8 mouse cellular contexts compared by ENCODE assay signal in the genomic region with DNA sequence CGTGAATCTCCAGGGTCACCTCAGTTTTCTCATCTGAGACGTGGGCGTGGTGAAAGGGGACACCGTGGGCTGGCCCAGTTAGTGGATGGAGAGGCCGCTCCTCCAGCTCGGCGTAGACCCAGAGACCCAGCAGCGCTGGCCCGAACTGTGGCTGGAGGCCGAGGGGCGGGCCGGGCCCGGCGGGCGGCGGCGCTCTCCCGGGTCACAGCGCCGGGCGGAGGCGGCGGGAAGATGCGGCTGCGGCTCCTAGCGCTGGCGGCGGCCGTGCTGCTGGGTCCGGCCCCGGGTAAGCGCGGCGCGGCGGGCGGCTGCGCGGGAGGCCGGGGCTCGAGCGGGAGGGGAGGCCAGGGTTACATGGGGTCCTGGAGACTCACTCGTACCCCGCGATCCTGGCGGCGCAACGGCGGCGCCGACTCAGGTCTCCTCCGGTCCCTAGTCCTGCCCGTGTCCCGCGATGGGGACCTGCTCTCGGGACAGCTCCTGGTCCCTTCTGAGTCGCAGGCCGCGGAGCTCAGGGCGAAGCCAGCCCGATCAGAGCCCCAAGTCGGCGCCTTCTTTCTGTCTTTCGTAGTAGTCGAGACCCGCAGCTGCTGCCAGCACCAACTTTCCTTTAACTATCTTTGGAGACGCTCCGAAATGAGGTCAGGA. TPM values are rescaled to one million over a fixed set of nuclear protein-coding genes. Genes with fewer than 3 reads are reported as not detected.
DNase-seq lines count a peak whose midpoint lies in the region; ATAC-seq and TF ChIP-seq lines count a peak whose summit lies in the region.

A gene (plus strand): TSS at position 76 of the 648 bp plus-strand sequence.

- no peaks in the 10 kb centered on the region for H3K4me1 ChIP-seq in bone marrow, adult 2 months (ENCODE audit: control insufficient read depth, insufficient read depth, low read length)
- peaks cover 26% of the 10 kb centered on the region for H3K4me1 ChIP-seq in embryonic facial prominence, embryonic 10.5 days
- H3K4me1 ChIP-seq in limb, embryonic 13.5 days: peaks cover 15% of the 10 kb centered on the region
- H3K4me1 ChIP-seq in midbrain, embryonic 16.5 days (ENCODE audit: control insufficient read depth, insufficient read depth, low read length): peaks cover 4% of the 10 kb centered on the region; the same call in 1 of the 2 replicates

- H3K4me3 ChIP-seq in bone marrow, adult 2 months (replicated peaks; ENCODE audit: control insufficient read depth, low read depth, low read length): peak within 1 kb of the TSS; percentile 14
- H3K4me3 ChIP-seq in embryonic facial prominence, embryonic 10.5 days: peak within 1 kb of the TSS; percentile 71
- H3K4me3 ChIP-seq in limb, embryonic 13.5 days: peak within 1 kb of the TSS; percentile 61
- H3K4me3 ChIP-seq in midbrain, embryonic 16.5 days (ENCODE audit: low read depth, low read length): peak within 1 kb of the TSS; percentile 56

- peaks cover 39% of the 10 kb centered on the region for H3K27me3 ChIP-seq in embryonic facial prominence, embryonic 10.5 days (replicated peaks; ENCODE audit: low read depth, poor library complexity, severe bottlenecking)
- H3K27me3 ChIP-seq in limb, embryonic 13.5 days: peaks cover 18% of the 10 kb centered on the region
- H3K27me3 ChIP-seq in midbrain, embryonic 16.5 days (ENCODE audit: control insufficient read depth, insufficient read depth, low read depth, low read length): peaks cover 5% of the 10 kb centered on the region; the same call in 1 of the 2 replicates

- TF ChIP-seq POLR2A in bone marrow, adult 2 months (IDR thresholded peaks at IDR 0.05; ENCODE audit: borderline replicate concordance, control insufficient read depth, low read depth, low read length): no peak

- H3K4me2 ChIP-seq in limb, embryonic 13.5 days (replicated peaks): peak within 1 kb of the TSS; percentile 79
- peak within 1 kb of the TSS; percentile 95 for H3K4me2 ChIP-seq in midbrain, embryonic 16.5 days (ENCODE audit: low read length)

- H3K36me3 ChIP-seq in embryonic facial prominence, embryonic 10.5 days (replicated peaks): no peaks in the 10 kb centered on the region
- no peaks in the 10 kb centered on the region for H3K36me3 ChIP-seq in limb, embryonic 13.5 days
- no peaks in the 10 kb centered on the region for H3K36me3 ChIP-seq in midbrain, embryonic 16.5 days (ENCODE audit: control insufficient read depth, insufficient read depth, low read length)

- TF ChIP-seq CTCF in bone marrow, adult 2 months (IDR thresholded peaks at IDR 0.05; ENCODE audit: control insufficient read depth, insufficient read depth, low read length): no peak

- peak; percentile 86 for ATAC-seq in limb, embryonic 13.5 days (ENCODE audit: low FRiP score, low read depth)
- ATAC-seq in midbrain, embryonic 16.5 days: peak; percentile 83
- no peak for ATAC-seq in megakaryocyte progenitor cell, adult 5-6 weeks (replicated peaks; ENCODE audit: poor library complexity)

- peak within 1 kb of the TSS; percentile 81 for H3K9ac ChIP-seq in limb, embryonic 13.5 days
- peak within 1 kb of the TSS; percentile 75 for H3K9ac ChIP-seq in midbrain, embryonic 16.5 days (ENCODE audit: low read depth, low read length)

- 2% methylated on average over 68 of the region's 68 CpGs for WGBS in bone marrow, adult 2 months
- WGBS in embryonic facial prominence, embryonic 10.5 days: under 1% methylated on average over 68 of the region's 68 CpGs
- WGBS in limb, embryonic 13.5 days: under 1% methylated on average over 60 of the region's 68 CpGs
- WGBS in midbrain, embryonic 16.5 days: under 1% methylated on average over 56 of the region's 68 CpGs

- DNase-seq in embryonic facial prominence, embryonic 10.5 days (ENCODE audit: low spot score): peak; percentile 73
- peak; percentile 76 to 82 for DNase-seq in heart, adult 18-20 months
- peak; percentile 26 for DNase-seq in kidney, adult 11 months
- DNase-seq in testis, postnatal 10 days (ENCODE audit: low spot score): peak; percentile 84

- peak within 1 kb of the TSS; percentile 55 for H3K27ac ChIP-seq in bone marrow, adult 2 months (ENCODE audit: control insufficient read depth, insufficient read depth, low read depth, low read length, poor library complexity)
- H3K27ac ChIP-seq in embryonic facial prominence, embryonic 10.5 days (replicated peaks): peak within 1 kb of the TSS; percentile 85
- H3K27ac ChIP-seq in limb, embryonic 13.5 days: no peak within 1 kb of the TSS
- H3K27ac ChIP-seq in midbrain, embryonic 16.5 days (ENCODE audit: low read length): no peak within 1 kb of the TSS; the same call in 1 of the 2 replicates

- no peaks in the 10 kb centered on the region for H3K9me3 ChIP-seq in embryonic facial prominence, embryonic 10.5 days
- H3K9me3 ChIP-seq in limb, embryonic 13.5 days: no peaks in the 10 kb centered on the region
- no peaks in the 10 kb centered on the region for H3K9me3 ChIP-seq in midbrain, embryonic 16.5 days (replicated peaks; ENCODE audit: control insufficient read depth, low read length, poor library complexity, severe bottlenecking)

RNA-seq across cellular contexts. Expression of the gene that starts here (rescaled TPM):
- polyA plus RNA-seq in bone marrow, adult 2 months (2011; ENCODE audit: insufficient read depth, insufficient read length, low replicate concordance, missing spikeins): 0.47 and 2.9 TPM in 2 replicates
- 1.9 and 2.2 TPM in 2 replicates for polyA plus RNA-seq in embryonic facial prominence, embryonic 10.5 days (2016; fragmentation: Nextera tagmentation; extraction: Ambion mirVana)
- total RNA-seq in heart, adult 18-20 months (2021): 1 to 10 TPM; 8.4 to 8.7 TPM
- 16.2 and 17.1 TPM in 2 replicates for polyA plus RNA-seq in limb, embryonic 13.5 days (2015; fragmentation: Nextera tagmentation; extraction: Ambion mirVana)
- polyA plus RNA-seq in midbrain, embryonic 16.5 days (2015; fragmentation: Nextera tagmentation; extraction: Ambion mirVana): 9.3 and 12.0 TPM in 2 replicates
- not detected in 2 replicates for total RNA-seq in megakaryocyte progenitor cell, adult 5-6 weeks (2015)
- total RNA-seq in megakaryocyte progenitor cell, adult 5-6 weeks (2017): 0.03 TPM in 1 of 2 replicates, not detected in the other

Comparison
In these comparisons a context has a peak if more than half of its experiments do, and no peak if none do; other contexts are left out.
1. RNA of the gene that starts here (total RNA-seq): 8.4 to 8.7 TPM in heart, adult 18-20 months; 0.03 TPM in megakaryocyte progenitor cell, adult 5-6 weeks; every median in the first group is over 4 times any median in the second.
2. H3K27ac ChIP-seq: peak in bone marrow, adult 2 months (single experiment) and embryonic facial prominence, embryonic 10.5 days (single experiment); none in limb, embryonic 13.5 days (single experiment) and midbrain, embryonic 16.5 days (single experiment).
3. H3K4me3 ChIP-seq: peak in every context shown above with its lines; median percentile 71 in embryonic facial prominence, embryonic 10.5 days; 61 in limb, embryonic 13.5 days; 56 in midbrain, embryonic 16.5 days; 14 in bone marrow, adult 2 months.
4. DNase-seq: peak in every context shown above with its lines; median percentile 84 in testis, postnatal 10 days; 79 in heart, adult 18-20 months; 73 in embryonic facial prominence, embryonic 10.5 days; 26 in kidney, adult 11 months.